ENCODE assay signal across 15 mouse cellular contexts in genomic region chr9:118662476-118662875, GRCm38 (mm10). TPM values are rescaled to one million over a fixed set of nuclear protein-coding genes. Genes with fewer than 3 reads are reported as not detected.
DNase-seq lines count a peak whose midpoint lies in the region; ATAC-seq and TF ChIP-seq lines count a peak whose summit lies in the region.
"Had no signal": no experiment of that assay in that cellular context is flagged by ENCODE, and none has a peak within 500 bp of the region (broad histone marks: within the 10 kb centered on the region; RNA-seq: fewer than 3 reads in every experiment).

No protein-coding gene starts in this region.

- no peak for ATAC-seq in monocyte, adult 5-6 weeks (replicated peaks; ENCODE audit: insufficient number of reproducible peaks, low FRiP score, low TSS enrichment, poor library complexity, severe bottlenecking)

- H3K36me3 ChIP-seq in kidney, adult 2 months (ENCODE audit: control insufficient read depth, insufficient read depth, low read length), result no peaks in the 10 kb centered on the region
- no peaks in the 10 kb centered on the region for H3K36me3 ChIP-seq in spleen, adult 2 months (ENCODE audit: control insufficient read depth, insufficient read depth, low read length)
- peaks cover 83% of the 10 kb centered on the region for H3K36me3 ChIP-seq in embryonic facial prominence, embryonic 10.5 days (replicated peaks)
- H3K36me3 ChIP-seq: G1E had no signal

- TF ChIP-seq POLR2A in kidney, adult 2 months (IDR thresholded peaks at IDR 0.05; ENCODE audit: low read depth, low read length), result no peak
- TF ChIP-seq POLR2A in spleen, adult 2 months (IDR thresholded peaks at IDR 0.05; ENCODE audit: low read depth, low read length), result no peak

- no peaks in the 10 kb centered on the region for H3K4me1 ChIP-seq in kidney, adult 2 months (ENCODE audit: control insufficient read depth, insufficient read depth, low read length)
- H3K4me1 ChIP-seq in spleen, adult 2 months (ENCODE audit: control insufficient read depth, insufficient read depth, insufficient read length), result peaks cover 12% of the 10 kb centered on the region; the same call in 1 of the 2 replicates
- peaks cover 8% of the 10 kb centered on the region for H3K4me1 ChIP-seq in embryonic facial prominence, embryonic 10.5 days
- H3K4me1 ChIP-seq: forebrain, embryonic 10.5 days; limb, embryonic 15.5 days had no signal

- 74% methylated on average over 10 of the region's 10 CpGs for WGBS in kidney, adult 2 months
- WGBS in spleen, adult 2 months, result 54% methylated on average over 10 of the region's 10 CpGs
- 91% methylated on average over 10 of the region's 10 CpGs for WGBS in embryonic facial prominence, embryonic 10.5 days

- H3K4me3 ChIP-seq in kidney, adult 2 months (ENCODE audit: insufficient read depth, low read depth, low read length), result no peak overlapping the region
- H3K4me3 ChIP-seq in spleen, adult 2 months (ENCODE audit: extremely low read depth, insufficient read depth, insufficient read length), result no peak overlapping the region
- no peak overlapping the region for H3K4me3 ChIP-seq in embryonic facial prominence, embryonic 10.5 days
- H3K4me3 ChIP-seq: forebrain, embryonic 10.5 days; heart, embryonic 12.5 days; limb, embryonic 15.5 days had no signal

- no peak for TF ChIP-seq CTCF in kidney, adult 2 months (conservative IDR thresholded peaks at IDR 0.05; ENCODE audit: insufficient read depth, insufficient read length, low read depth, low read length)
- TF ChIP-seq CTCF in spleen, adult 2 months (IDR thresholded peaks at IDR 0.05; ENCODE audit: extremely low read depth, insufficient read depth, insufficient read length, insufficient replicate concordance), result no peak

- peak overlapping the region; percentile 34; the same call in 1 of the 2 replicates for H3K27ac ChIP-seq in kidney, adult 2 months (ENCODE audit: insufficient read depth, low read depth, low read length)
- peak overlapping the region; percentile 24; the same call in 1 of the 2 replicates for H3K27ac ChIP-seq in spleen, adult 2 months (ENCODE audit: insufficient read depth, low read length)
- no peak overlapping the region for H3K27ac ChIP-seq in embryonic facial prominence, embryonic 10.5 days (replicated peaks)
- H3K27ac ChIP-seq: forebrain, embryonic 10.5 days; limb, embryonic 15.5 days had no signal

- H3K27me3 ChIP-seq in kidney, adult 2 months (replicated peaks; ENCODE audit: control insufficient read depth, insufficient read depth, low read length), result no peaks in the 10 kb centered on the region
- no peaks in the 10 kb centered on the region for H3K27me3 ChIP-seq in spleen, adult 2 months (ENCODE audit: control insufficient read depth, insufficient read depth, low read length)
- H3K27me3 ChIP-seq in embryonic facial prominence, embryonic 10.5 days (replicated peaks; ENCODE audit: low read depth, poor library complexity, severe bottlenecking), result no peaks in the 10 kb centered on the region
- H3K27me3 ChIP-seq: limb, embryonic 15.5 days had no signal

- H3K9me3 ChIP-seq in embryonic facial prominence, embryonic 10.5 days, result no peaks in the 10 kb centered on the region
- H3K9me3 ChIP-seq: forebrain, embryonic 10.5 days; limb, embryonic 15.5 days had no signal

- peak; percentile 61 for DNase-seq in kidney, adult 2 months
- no peak for DNase-seq in kidney, adult 18-20 months
- DNase-seq in spleen, adult 2 months (ENCODE audit: low read depth in 1 of 2, low spot score in 2 of 2), result peak in 1 of 2 experiments; percentile 14
- DNase-seq in spleen, adult 12 weeks (ENCODE audit: low spot score), result no peak
- peak; percentile 65 for DNase-seq in adrenal gland, postnatal 14 days
- peak; percentile 53 for DNase-seq in naive thymus-derived CD4-positive, alpha-beta T cell, adult 2 months (ENCODE audit: low read depth)
- DNase-seq in embryonic facial prominence, embryonic 10.5 days (ENCODE audit: low spot score), result no peak
- DNase-seq: cerebellum, adult 11-12 months; gastrocnemius, postnatal 25 days; lung, postnatal 14 days had no signal

RNA-seq across cellular contexts. Expression of gene Itga9, which starts 56.0 kb away (rescaled TPM):
- polyA plus RNA-seq in kidney, adult 2 months (2012; rRNA removed), result 15.0 and 17.0 TPM in 2 replicates
- 11.8 and 18.1 TPM in 2 replicates for polyA plus RNA-seq in spleen, adult 2 months (2012; rRNA removed)
- total RNA-seq in adrenal gland, postnatal 14 days (2021), result 41.5 and 44.2 TPM in 2 replicates
- 11.9 and 13.4 TPM in 2 replicates for polyA plus RNA-seq in embryonic facial prominence, embryonic 10.5 days (2016; fragmentation: Nextera tagmentation; extraction: Ambion mirVana)
- total RNA-seq in monocyte, adult 5-6 weeks (2017), result 0.10 to 3.6 TPM in 2 of 3 replicates, not detected in the other
- polyA plus RNA-seq: G1E had no signal

Comparison
In these comparisons a context has a peak if more than half of its experiments do, and no peak if none do; other contexts are left out.
1. DNase-seq: peak in kidney, adult 2 months (single experiment), adrenal gland, postnatal 14 days (single experiment) and naive thymus-derived CD4-positive, alpha-beta T cell, adult 2 months (single experiment); none in kidney, adult 18-20 months (single experiment), spleen, adult 12 weeks (single experiment) and embryonic facial prominence, embryonic 10.5 days (single experiment).